Mouse (Mus musculus) heart, adult 11 months (tissue): ENCODE data around the gene Padi6.

Experiments used
- DNase-seq: peaks from one replicate; pipeline ENCODE4 v3.0.0; 2022

Padi6 gene

DNA sequence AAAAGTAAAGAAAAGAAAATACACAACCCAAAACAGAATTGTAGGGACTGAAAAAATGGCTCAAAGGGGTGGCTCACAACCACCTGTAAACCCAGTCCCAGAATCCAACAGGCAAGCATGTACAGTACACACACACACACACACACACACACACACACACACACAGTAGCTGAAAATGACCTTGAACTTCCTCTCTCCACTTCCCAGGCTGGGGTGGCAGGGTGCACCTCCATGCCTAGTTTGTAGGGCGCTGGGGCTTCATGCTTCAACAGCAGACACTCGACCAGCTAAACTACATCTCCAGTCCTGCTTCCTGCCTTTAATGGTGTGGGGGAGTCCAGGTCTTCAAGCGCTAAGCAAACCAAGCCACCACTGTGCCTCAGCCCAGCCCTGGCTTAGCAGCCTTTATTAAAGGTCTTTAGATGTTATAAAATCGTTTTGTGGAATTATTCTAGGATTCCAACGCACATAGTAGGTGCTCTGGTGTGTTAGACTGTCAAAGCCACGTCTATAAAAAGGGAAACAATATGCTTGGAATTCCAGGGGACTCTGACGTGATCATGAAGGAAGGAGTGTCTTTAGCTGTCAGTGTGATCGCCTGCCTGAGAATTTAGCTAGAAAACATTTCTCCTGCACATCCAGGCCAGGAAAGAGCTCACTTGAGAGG is 61.6 kb downstream of the Padi6 start:
- no peak for DNase-seq

GRCm38 (mm10) chr4:140679723-140680380 is 62.6 kb downstream of the Padi6 start:
- DNase-seq: peak; percentile 97

DNA sequence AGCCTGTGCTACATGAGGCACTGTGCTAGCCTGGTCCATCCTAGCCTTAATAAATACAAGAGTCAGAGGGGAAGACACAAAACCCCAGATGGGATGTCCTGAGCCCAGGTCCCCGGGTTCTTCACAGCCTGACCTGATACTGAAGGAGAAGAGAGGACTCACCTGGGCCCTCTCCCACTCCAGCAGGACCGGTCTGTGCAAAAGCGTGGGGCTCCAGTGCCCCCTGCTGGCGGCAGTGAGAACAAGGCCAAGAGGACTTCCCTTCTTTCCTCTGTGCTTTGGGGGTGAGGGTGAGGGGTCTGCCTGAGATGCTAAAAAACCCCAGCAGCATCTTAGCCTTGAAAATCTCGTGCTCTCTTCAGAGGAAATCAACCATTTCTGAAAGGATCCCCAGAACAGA is 63.4 kb downstream of the Padi6 start:
- DNase-seq: no peak
